Mouse (Mus musculus) granulocyte monocyte progenitor cell, adult 5-6 weeks (primary cell): Measurements from ENCODE around the gene Ldhal6b. TPM values are rescaled to one million over a fixed set of nuclear protein-coding genes. Genes with fewer than 3 reads are reported as not detected.
A peak's percentile ranks its signal among the peaks of the same experiment; 100 is the strongest.

Source experiments
- ATAC-seq: replicated peaks from 2 replicates; pipeline ENCODE4 v1.8.0; 2016; ENCODE audit warnings: mild to moderate bottlenecking, moderate TSS enrichment, inconsistent platforms; ENCODE audit not compliant: poor library complexity, severe bottlenecking
- total RNA-seq, 2 experiments: library from RNA; stranded (forward) in 1 of 2; stranded (reverse) in 1 of 2; fragments of 200-712, 200-1000 nt in 1 of 2; fragments of >200 nt in 1 of 2; fragmentation: Nextera tagmentation in 1 of 2; gene quantifications; 2 replicates each; pipeline ENCODE4 v1.2.3; 2014 to 2017

Ldhal6b gene
- total RNA-seq, 2 experiments from 2014 or later: 6.5 TPM; not detected in 1

DNA sequence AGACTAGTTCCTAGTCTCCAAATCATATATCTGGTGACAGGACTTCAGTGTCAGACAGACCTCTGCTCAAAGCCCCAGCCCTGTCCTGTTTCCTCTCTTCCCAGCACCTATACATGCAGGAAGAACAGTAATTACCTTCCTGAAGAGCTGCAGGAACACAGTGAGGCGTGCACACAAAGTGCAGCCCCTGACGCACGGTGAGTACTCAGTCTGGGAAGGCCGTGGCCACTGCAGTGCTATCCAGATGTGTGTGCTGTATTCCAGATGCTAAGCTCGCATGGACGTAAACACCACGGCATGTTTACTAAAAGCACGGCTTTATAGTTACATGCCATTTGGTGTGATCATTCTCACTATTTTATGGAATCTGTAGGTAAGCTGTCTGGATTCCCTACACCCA is 6.3 kb downstream of the Ldhal6b start:
- ATAC-seq: no peak

DNA sequence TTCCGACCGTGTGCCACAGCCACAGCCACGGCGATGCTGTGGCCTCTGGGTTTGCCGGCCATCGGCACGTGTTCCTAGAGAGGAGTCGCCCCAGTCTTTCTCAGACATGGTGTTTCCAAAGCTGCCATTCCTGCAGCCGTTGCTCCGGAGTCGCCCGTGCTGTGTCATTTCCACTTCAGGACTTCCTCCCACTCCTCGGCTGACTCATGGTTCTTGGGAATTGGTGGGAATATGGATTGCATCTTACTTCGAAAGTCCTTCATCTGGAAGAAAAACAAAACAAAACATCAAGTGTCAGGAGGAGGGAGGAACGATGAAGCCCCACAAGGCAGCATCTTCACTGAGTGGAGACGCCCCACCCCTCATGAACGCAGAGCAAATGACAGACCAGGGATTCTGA is 7.4 kb downstream of the Ldhal6b start:
- ATAC-seq: no peak

DNA sequence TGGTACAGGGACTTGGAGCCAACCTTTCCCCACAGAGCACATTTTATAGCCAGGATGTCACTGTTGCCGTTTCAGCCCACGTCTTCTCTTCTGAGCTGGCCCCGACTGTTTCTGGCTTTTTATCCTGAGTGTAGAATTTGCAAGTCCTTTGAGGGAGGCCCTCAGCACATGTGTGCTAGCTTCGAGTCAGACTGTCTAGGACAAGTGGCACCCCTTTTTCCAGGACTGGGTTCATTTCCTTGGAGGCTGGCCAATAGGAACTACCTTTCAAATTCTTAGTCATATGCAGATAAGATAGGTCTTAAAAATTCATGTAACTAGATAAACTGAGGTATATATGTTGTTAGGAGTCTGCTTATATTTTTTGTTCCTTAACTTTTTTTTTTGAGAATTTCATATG is 8.2 kb downstream of the Ldhal6b start:
- no peak for ATAC-seq

- no peak for ATAC-seq
These were observed 11.5 kb downstream of the Ldhal6b start for GRCm38 (mm10) chr17:5407030-5407429.

GRCm38 (mm10) chr17:5406566-5406965 is 12.0 kb downstream of the Ldhal6b start:
- no peak for ATAC-seq

GRCm38 (mm10) chr17:5403885-5404284 is 14.7 kb downstream of the Ldhal6b start:
- no peak for ATAC-seq

- ATAC-seq: peak; percentile 85
These were observed 15.9 kb downstream of the Ldhal6b start for GRCm38 (mm10) chr17:5402624-5403023.

- ATAC-seq: peak; percentile 75
These were observed 16.5 kb downstream of the Ldhal6b start for GRCm38 (mm10) chr17:5402069-5402468.

- ATAC-seq: no peak
These were observed 17.3 kb downstream of the Ldhal6b start for GRCm38 (mm10) chr17:5401288-5401687.

DNA sequence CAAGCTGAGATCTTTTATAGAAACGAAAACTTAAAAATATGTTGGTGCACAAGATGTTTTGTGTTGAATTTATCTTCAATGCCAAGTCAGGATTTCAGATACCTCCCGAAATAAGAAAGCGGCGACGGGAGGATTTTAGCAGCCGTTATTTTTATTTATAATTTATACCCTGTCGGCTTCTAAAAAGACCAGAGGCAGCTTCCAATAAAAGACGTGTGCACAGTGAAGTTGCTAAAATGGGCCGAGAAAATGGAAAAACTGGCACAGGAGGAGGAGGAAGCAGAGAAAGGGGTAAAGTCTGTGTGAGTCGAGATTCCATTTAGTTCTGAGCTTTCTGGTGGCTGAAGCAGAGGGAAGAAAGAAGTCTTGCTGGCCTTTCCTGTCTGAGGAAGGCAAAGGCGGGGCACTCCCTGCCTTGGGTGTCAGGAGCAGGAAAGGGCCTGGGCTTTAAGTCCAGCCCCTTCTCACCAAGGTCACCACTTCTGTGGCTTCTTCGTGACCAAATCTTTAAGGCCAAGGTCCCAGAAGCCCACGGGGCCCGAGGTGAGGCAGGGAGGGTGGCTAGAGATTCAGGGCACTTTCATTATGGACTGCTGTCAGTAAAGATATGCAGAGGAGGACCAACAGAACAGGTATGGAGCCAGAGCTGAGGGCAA is 18.0 kb downstream of the Ldhal6b start:
- no peak for ATAC-seq

DNA sequence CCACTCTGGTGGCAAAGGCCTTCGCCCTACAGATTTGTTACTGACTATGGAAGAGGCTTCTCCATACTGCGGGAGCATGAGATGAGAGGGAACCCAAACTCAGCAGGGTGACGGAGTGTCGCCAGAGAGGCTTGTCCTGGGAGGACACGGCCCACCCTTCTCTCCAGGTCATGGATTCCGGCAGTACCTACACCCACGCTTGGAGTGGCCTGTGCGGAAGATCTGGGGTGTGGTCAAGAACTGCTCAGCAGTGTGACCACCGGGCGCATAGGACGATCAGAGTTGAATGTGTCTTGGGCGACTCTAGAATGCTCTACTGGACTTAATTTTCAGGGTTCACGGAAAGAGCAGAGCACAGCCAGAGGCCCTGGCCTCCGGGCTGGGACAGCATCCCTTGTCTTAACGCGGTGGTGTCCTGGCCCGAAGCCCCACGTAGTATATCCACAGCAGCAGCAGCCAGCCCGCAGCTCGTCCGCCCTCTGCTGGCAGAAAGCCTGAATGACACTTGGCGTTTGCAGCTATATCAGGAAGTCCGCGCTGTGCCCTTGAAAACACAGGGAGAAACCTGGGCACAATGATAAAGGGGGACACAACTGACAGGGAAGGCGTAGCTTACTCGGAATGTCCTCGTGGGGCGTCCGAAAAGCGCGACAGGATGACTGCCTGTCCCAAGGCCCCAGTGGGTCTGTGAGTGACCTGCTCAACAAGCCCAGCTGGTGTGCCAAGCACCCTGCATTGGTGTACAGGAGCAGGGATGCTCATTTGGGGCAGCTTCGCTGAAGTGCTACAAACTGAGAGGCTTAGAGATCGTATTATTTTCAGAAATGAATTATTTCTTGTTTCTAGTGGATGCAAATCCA is 21.2 kb downstream of the Ldhal6b start:
- ATAC-seq: peak; percentile 84

GRCm38 (mm10) chr17:5396213-5396612 is 22.4 kb downstream of the Ldhal6b start:
- no peak for ATAC-seq

DNA sequence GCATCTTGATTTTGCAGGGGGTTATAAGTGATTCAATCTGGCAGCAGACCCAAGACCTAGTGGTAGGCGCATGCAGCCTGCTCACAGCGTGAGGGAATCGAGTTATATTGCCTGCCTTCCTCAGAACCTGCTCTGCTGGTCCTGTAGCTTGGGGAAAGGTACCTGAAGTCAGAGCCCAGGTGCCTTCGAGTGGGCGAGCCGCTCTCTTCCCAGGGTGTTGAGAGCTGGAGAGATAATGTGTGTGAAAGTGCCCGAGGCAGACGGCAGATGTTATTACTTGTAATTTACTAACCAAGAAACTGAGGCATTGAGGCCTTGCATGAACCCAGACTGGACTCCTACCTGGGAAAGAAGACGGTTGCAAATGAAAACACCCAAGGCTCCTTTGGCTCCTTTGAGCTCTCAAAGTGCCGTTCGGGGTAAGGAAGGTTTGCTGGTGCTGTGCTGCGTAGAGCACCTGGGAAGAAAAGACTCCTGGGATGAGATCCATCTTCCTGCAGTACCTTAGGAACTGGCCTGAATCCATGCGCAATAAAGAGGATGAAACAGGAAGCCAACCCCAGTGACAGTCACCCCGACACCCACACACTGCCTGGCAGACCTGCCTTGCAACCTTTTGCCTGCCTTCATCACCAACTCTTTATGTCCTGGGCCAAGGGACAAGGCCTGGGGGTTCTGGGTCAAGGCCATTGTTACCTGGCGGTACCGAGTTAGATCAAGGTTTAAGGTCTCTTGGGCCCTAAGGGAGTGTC is 22.9 kb downstream of the Ldhal6b start:
- ATAC-seq: no peak

DNA sequence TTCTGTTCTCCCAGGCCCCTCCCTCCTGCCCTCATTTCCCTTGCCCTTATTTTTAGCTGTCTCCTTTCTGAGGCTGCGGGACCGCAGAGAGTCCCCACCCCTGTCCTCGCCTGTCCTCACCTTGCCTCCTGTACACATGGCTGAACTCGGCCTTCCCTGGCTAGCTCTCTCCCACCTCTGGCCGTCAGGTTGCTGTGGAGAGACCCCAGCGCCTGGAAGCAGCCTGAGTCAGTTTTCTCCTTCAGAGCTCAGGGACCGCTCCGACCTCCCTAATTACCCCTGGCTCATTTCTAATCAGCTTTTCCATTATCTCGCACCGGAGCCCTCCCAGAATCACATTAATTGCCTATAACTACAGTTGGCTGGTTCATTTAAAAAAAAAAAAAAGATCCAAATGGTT is 27.9 kb downstream of the Ldhal6b start:
- ATAC-seq: no peak

GRCm38 (mm10) chr17:5388351-5388750 is 30.2 kb downstream of the Ldhal6b start:
- ATAC-seq: no peak

DNA sequence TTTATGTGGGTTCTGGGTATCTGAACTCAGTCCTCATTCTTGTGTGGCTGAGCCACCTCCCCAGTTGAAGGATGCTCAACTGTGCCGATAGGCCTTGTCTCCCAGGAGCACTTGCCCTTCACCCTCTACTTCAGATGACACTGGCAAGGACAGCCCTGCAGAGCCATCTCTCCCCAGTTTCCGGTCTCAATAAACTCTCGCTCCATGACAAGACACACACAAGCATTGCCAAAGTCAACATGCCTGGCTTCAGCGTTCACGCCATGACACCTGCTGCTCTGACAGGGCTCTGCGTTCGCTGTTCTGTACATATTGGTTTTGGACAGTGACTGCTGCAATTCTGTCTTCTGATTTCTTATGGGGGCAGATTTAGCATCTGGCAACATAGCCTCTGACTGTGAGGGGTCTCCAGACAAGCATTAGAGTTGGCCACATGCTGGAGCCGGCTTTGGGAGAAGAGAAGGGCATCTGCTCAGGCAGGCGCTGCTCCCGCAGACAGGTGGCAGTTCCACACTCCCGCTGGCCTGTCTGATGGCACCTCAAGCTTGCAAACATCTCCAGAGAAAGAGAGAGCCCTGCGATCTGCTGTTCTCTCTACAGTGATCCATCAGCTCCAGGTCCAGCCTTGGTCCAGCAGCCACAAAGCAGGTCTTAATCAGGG is 31.6 kb downstream of the Ldhal6b start:
- no peak for ATAC-seq

GRCm38 (mm10) chr17:5385694-5386093 is 32.9 kb downstream of the Ldhal6b start:
- no peak for ATAC-seq

GRCm38 (mm10) chr17:5377930-5378310 is 40.6 kb downstream of the Ldhal6b start:
- peak; percentile 79 for ATAC-seq

DNA sequence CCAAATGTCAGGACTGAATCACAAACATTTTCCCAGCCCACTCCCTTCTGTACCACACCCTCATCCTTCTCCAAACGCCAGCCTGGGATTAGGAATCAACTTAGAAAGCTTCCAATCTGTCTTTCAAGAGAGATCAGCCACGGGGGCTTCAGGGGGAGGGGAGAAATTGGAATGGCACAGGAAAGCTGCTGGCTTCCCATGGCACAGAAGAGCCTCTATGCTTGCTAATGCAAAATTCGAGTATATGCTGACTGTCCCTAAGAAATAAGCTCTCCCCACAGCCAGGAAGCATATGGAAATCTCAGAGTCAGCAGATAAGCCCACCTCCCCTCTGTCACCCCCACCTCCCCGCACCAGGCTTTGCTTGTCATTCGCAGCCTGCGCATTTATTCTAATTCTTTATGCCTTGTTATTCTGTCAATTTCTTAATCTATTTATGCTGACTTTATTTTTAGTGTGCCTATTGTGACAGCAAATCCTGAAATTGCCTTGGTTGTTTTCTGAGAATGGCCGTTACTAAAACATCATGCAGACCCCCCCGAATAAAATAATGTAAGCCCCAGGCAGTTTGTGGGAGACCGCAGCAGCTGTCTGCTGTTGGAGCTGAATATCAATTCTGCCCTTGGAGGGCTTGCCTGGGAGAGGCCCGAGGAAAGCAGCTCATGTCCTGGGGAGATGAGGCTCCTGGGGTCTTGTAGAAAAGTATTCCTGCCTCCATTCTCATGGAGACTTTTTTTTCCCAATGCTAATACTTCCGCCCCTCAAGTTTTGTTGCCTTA is 41.2 kb downstream of the Ldhal6b start:
- ATAC-seq: no peak

GRCm38 (mm10) chr17:5372951-5373350 is 45.6 kb downstream of the Ldhal6b start:
- no peak for ATAC-seq
